Mouse (Mus musculus): ENCODE measurements around the gene Ncam1. TPM values are rescaled to one million over a fixed set of nuclear protein-coding genes. Genes with fewer than 3 reads are reported as not detected.

Ncam1 gene
- total RNA-seq, 2 experiments from 2014 or later = 741 to 808 TPM

GRCm38 (mm10) chr9:49488912-49489895 is 309.5 kb downstream of the Ncam1 start:
- intact Hi-C loops (cut with DNase I) = loop anchor here (1.0 to 10.0 kb wide), 3 partner anchors 242 to 844 kb away; no protein-coding TSS in a partner anchor
- DNase-seq (ENCODE audit: extremely low spot score in 1 of 2, low spot score in 2 of 2) = peak; percentile 72 to 84

- DNase-seq (ENCODE audit: extremely low spot score in 1 of 2, low spot score in 2 of 2) = no peak
- intact Hi-C loops (cut with DNase I) = loop anchor here (5.0 to 10.0 kb wide), 2 partner anchors 241 to 843 kb away; no protein-coding TSS in a partner anchor
Measured at GRCm38 (mm10) chr9:49488258-49488657, 310.5 kb downstream of the Ncam1 start.

DNA sequence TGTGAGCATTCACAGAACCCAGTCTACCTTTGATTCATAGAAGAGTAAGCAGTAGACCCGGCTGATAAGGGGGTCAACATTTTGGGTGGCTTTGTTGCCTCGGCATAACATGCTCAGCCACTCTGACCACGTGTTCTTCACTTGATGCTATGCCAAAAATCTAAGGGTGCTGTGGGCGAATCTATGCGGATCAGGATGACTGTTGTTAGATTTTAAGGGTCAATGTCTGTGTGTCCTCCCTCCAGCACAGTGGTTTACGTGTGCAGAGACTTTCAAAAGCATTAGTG is 311.1 kb downstream of the Ncam1 start:
- intact Hi-C loops (cut with DNase I) = loop anchor here (5.0 to 10.0 kb wide), 2 partner anchors 240 to 843 kb away; no protein-coding TSS in a partner anchor
- no peak for DNase-seq (ENCODE audit: extremely low spot score in 1 of 2, low spot score in 2 of 2)

- intact Hi-C loops (cut with DNase I) = loop anchor here (5.0 to 10.0 kb wide), 2 partner anchors 240 to 842 kb away; no protein-coding TSS in a partner anchor
- DNase-seq (ENCODE audit: extremely low spot score in 1 of 2, low spot score in 2 of 2) = no peak
Measured at GRCm38 (mm10) chr9:49486805-49487656, 311.7 kb downstream of the Ncam1 start.

GRCm38 (mm10) chr9:49485892-49486311 is 312.8 kb downstream of the Ncam1 start, which contains the start of gene Ttc12:
TSS of gene Ttc12 (minus strand) at chr9:49486225.
- peak; percentile 63 to 88 for DNase-seq (ENCODE audit: extremely low spot score in 1 of 2, low spot score in 2 of 2)
- intact Hi-C loops (cut with DNase I) = loop anchor here (5.0 to 10.0 kb wide), 2 partner anchors 239 to 841 kb away; no protein-coding TSS in a partner anchor

- DNase-seq (ENCODE audit: extremely low spot score in 1 of 2, low spot score in 2 of 2) = peak in 1 of 2 experiments; percentile 63
- intact Hi-C loops (cut with DNase I) = loop anchor here (5.0 to 10.0 kb wide), 2 partner anchors 238 to 841 kb away; no protein-coding TSS in a partner anchor
Measured at GRCm38 (mm10) chr9:49485250-49485891, 313.4 kb downstream of the Ncam1 start.

DNA sequence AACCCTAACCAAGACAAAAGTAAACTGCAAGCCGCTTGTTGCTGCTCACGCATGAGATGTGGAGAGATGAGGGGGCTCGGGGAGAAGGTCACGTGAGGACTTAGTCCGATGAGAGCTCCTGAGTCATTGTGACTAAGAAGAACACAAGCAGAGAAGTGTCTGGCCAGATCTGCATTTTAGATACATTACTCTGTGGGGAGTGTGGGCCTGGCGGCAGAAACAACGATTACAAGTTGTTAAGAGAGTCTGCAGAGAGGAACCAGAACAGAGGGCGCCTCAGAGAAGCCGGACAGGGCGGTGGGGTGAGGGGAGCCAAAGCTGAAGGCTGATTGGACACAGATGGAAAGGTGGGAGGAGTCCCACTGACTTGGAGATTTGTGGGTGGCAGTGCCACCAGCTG is 315.4 kb downstream of the Ncam1 start:
- intact Hi-C loops (cut with DNase I) = loop anchor here (10.0 kb wide), 1 partner anchor 839 kb away; no protein-coding TSS in a partner anchor
- DNase-seq (ENCODE audit: extremely low spot score in 1 of 2, low spot score in 2 of 2) = no peak

- intact Hi-C loops (cut with DNase I) = no loop called here
- no peak for DNase-seq (ENCODE audit: extremely low spot score in 1 of 2, low spot score in 2 of 2)
Measured at GRCm38 (mm10) chr9:49472126-49472525, 326.6 kb downstream of the Ncam1 start.

GRCm38 (mm10) chr9:49470946-49471345 is 327.8 kb downstream of the Ncam1 start:
- intact Hi-C loops (cut with DNase I) = no loop called here
- DNase-seq (ENCODE audit: extremely low spot score in 1 of 2, low spot score in 2 of 2) = no peak

DNA sequence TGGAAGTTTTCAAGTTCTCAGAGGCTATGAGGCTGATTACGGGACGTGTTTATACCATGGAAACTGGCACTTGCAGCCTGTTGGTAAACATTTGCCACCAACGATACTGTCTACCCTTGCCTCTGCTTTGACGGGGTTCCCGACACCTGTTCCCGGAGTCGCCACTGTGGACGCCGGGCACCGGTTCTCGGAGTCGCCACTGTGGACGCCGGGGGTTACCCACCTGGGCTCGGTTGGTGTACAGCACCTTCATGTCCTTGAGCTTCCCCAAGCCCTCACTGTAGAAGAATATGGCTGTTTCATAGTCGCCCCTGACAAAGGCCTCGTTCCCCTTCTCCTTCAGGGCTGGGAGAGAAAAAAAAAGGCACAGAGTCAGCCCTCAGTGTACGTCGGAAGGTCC is 328.7 kb downstream of the Ncam1 start:
- no peak for DNase-seq (ENCODE audit: extremely low spot score in 1 of 2, low spot score in 2 of 2)
- intact Hi-C loops (cut with DNase I) = no loop called here

- DNase-seq (ENCODE audit: extremely low spot score in 1 of 2, low spot score in 2 of 2) = no peak
- intact Hi-C loops (cut with DNase I) = no loop called here
Measured at GRCm38 (mm10) chr9:49456136-49456535, 342.6 kb downstream of the Ncam1 start.

GRCm38 (mm10) chr9:49452396-49452795 is 346.3 kb downstream of the Ncam1 start:
- DNase-seq (ENCODE audit: extremely low spot score in 1 of 2, low spot score in 2 of 2) = no peak
- intact Hi-C loops (cut with DNase I) = no loop called here
